Mouse (Mus musculus) embryonic fibroblast, embryonic 13.5 days (primary cell): Measurements from ENCODE around the gene Cmtm6.

ENCODE experiments used
- CTCF ChIP-seq: IDR thresholded peaks from 2 replicates; pipeline ENCODE4 v1.5.1; 2011; ENCODE audit warnings: mild to moderate bottlenecking, control low read depth, low read length, moderate library complexity, borderline replicate concordance; ENCODE audit not compliant: insufficient read depth
- POLR2A ChIP-seq: IDR thresholded peaks from 2 replicates; pipeline ENCODE4 v1.6.1; 2011; ENCODE audit warnings: low read depth, mild to moderate bottlenecking, control low read depth, low read length, moderate library complexity

DNA sequence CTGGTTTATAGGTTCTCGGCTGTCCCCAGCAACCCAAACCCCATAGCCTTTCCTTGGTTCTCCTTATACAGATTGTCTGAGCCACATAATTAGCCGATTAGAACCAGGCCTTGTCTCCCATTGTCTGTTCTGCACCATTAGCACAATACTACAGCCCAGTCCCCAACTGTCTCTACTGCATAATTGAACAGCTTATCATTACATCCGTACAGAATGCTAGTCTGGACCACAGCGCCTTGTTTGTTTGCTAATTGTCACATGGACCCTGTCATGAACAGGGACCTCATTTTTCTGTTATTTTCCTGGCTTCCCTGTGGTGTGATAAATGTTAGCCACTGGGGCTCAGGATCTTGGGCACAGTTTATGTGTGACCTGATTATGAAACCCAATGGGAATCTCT is 29.0 kb downstream of the Cmtm6 start:
- TF ChIP-seq POLR2A (no peak), CTCF (no peak)
